In the genomic region with DNA sequence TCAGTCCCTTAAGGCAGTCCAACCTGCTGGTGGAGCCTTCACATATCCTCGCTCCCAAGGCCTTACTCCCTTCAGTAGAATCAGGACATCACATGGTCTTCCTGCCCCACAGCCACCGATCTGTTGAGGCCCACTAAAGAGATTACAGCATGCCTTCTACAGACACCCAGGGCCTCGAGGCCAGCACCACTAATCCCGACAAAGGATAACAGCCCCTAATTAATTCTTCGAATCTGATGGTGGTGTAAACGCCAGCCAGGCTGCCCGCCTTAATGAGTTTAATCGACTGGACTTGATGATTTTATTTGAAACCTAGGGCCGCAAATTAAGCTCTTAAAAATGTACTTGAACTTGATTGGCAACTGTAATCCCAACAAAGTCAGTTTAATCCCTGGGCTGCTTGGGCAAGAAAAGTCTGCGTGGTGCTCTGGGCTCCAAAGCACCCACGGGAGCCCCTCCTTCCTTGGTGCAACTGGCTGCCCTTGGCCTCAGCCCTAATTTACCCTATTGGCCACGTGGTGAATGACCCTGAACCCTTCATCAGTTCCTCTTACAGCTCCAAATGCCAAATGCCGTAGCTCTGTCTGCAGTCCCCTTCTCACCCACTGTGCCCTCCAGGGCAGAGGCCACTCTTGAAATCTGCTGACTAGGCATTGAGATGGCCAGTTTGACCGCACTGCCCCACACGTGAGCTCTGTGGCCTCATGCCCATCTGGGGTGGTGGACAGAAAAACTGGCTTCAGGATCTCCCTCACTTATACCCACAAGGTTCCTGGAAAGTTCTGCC, we compare ENCODE assay signal across 18 mouse cellular contexts.
DNase-seq lines count a peak whose midpoint lies in the region; ATAC-seq and TF ChIP-seq lines count a peak whose summit lies in the region.
"Had no signal": no experiment of that assay in that cellular context is flagged by ENCODE, and none has a peak within 500 bp of the region (broad histone marks: within the 10 kb centered on the region; RNA-seq: fewer than 3 reads in every experiment).

No protein-coding gene starts in this region.

- H3K4me3 ChIP-seq in hindbrain, embryonic 16.5 days (ENCODE audit: low read length): no peak overlapping the region
- H3K4me3 ChIP-seq in hindbrain, embryonic 13.5 days: no peak overlapping the region
- H3K4me3 ChIP-seq in CH12.LX (replicated peaks in 1 of 3; ENCODE audit: low read depth in 2 of 3, low read length in 2 of 3, poor library complexity in 1 of 3) (no peak overlapping the region), macrophage (ENCODE audit: inconsistent target) (no peak overlapping the region)
- H3K4me3 ChIP-seq in bone marrow macrophage, adult 2 months (ENCODE audit: insufficient read depth, low read length): no peak overlapping the region
- H3K4me3 ChIP-seq: erythroblast, embryonic 14.5 days; gastrocnemius, adult 2 months; heart, embryonic 12.5 days; layer of hippocampus, adult 2 months; liver, embryonic 15.5 days had no signal

- TF ChIP-seq RAD21 in CH12.LX (IDR thresholded peaks at IDR 0.05; ENCODE audit: low read depth, low read length): no peak

- no peaks in the 10 kb centered on the region for H3K36me3 ChIP-seq in hindbrain, embryonic 16.5 days (ENCODE audit: control insufficient read depth, insufficient read depth, low read length)
- H3K36me3 ChIP-seq in hindbrain, embryonic 13.5 days: no peaks in the 10 kb centered on the region
- H3K36me3 ChIP-seq in CH12.LX (replicated peaks in 1 of 2; ENCODE audit: control insufficient read depth in 1 of 2, insufficient read depth in 1 of 2, low read length in 1 of 2) (no peaks in the 10 kb centered on the region), macrophage (ENCODE audit: inconsistent target) (no peaks in the 10 kb centered on the region)
- H3K36me3 ChIP-seq: heart, embryonic 12.5 days; liver, embryonic 15.5 days had no signal

- in situ Hi-C loops in CH12.LX (cut with MboI; ENCODE audit: low pct_ligation_motif_present, low pct_unique_long_range_greater_than_20kb, low sequenced_read_pairs): no loop called here

- dilution Hi-C loops in CH12.LX (cut with MboI; ENCODE audit: extremely low pct_ligation_motif_present, extremely low pct_unique_long_range_greater_than_20kb, low sequenced_read_pairs): no loop called here

- TF ChIP-seq POLR2A in CH12.LX (IDR thresholded peaks at IDR 0.05; ENCODE audit: low read depth, low read length): no peak
- no peak for TF ChIP-seq POLR2A in bone marrow macrophage, adult 2 months (IDR thresholded peaks at IDR 0.05; ENCODE audit: borderline replicate concordance, low read depth, low read length)

- no peaks in the 10 kb centered on the region for H3K4me1 ChIP-seq in hindbrain, embryonic 16.5 days (ENCODE audit: control insufficient read depth, insufficient read depth, low read depth, low read length)
- 0 out of 2 replicates have a peak, but pooled peaks cover under 1% of the 10 kb centered on the region for H3K4me1 ChIP-seq in hindbrain, embryonic 13.5 days (replicated peaks)
- H3K4me1 ChIP-seq in CH12.LX (ENCODE audit: control insufficient read depth in 1 of 2, insufficient read depth in 2 of 2): peaks cover 29 to 64% of the 10 kb centered on the region in 2 experiments
- H3K4me1 ChIP-seq in bone marrow macrophage, adult 2 months (ENCODE audit: control insufficient read depth, insufficient read depth, low read length): peaks cover 54% of the 10 kb centered on the region
- H3K4me1 ChIP-seq: heart, embryonic 12.5 days; liver, embryonic 15.5 days had no signal

- H3K27me3 ChIP-seq in hindbrain, embryonic 16.5 days (replicated peaks; ENCODE audit: control insufficient read depth, insufficient read depth, low read length): no peaks in the 10 kb centered on the region
- 0 out of 2 replicates have a peak, but pooled peaks cover 2% of the 10 kb centered on the region for H3K27me3 ChIP-seq in hindbrain, embryonic 13.5 days
- H3K27me3 ChIP-seq in CH12.LX (replicated peaks): no peaks in the 10 kb centered on the region
- H3K27me3 ChIP-seq: liver, embryonic 15.5 days had no signal

- TF ChIP-seq CTCF in CH12.LX (conservative IDR thresholded peaks at IDR 0.05 in 1 of 2, IDR thresholded peaks at IDR 0.05 in 1 of 2; ENCODE audit: low read depth in 2 of 2, low read length in 2 of 2): no peak
- TF ChIP-seq CTCF in bone marrow macrophage, adult 2 months (IDR thresholded peaks at IDR 0.05; ENCODE audit: low read depth, low read length): no peak

- H3K9me3 ChIP-seq in hindbrain, embryonic 16.5 days (ENCODE audit: control insufficient read depth, low read length): no peaks in the 10 kb centered on the region
- no peaks in the 10 kb centered on the region for H3K9me3 ChIP-seq in hindbrain, embryonic 13.5 days
- peaks cover 2% of the 10 kb centered on the region for H3K9me3 ChIP-seq in CH12.LX (replicated peaks; ENCODE audit: low read length)
- H3K9me3 ChIP-seq: heart, embryonic 12.5 days; liver, embryonic 15.5 days had no signal

- peak; percentile 35; the same call in 1 of the 2 replicates for ATAC-seq in hindbrain, embryonic 16.5 days
- no peak for ATAC-seq in hindbrain, embryonic 13.5 days (ENCODE audit: low FRiP score)
- ATAC-seq: CD4-positive, CD25-positive, alpha-beta regulatory T cell, adult 4 months had no signal

- no peak overlapping the region for H3K27ac ChIP-seq in hindbrain, embryonic 16.5 days (ENCODE audit: low read depth, low read length)
- H3K27ac ChIP-seq in hindbrain, embryonic 13.5 days: no peak overlapping the region
- H3K27ac ChIP-seq in CH12.LX (ENCODE audit: insufficient read depth, low read depth): peak overlapping the region; percentile 56
- H3K27ac ChIP-seq in bone marrow macrophage, adult 2 months (ENCODE audit: insufficient read depth, low read depth, low read length): peak overlapping the region; percentile 57
- peak overlapping the region; percentile 19 for H3K27ac ChIP-seq in macrophage
- H3K27ac ChIP-seq: gastrocnemius, adult 2 months; layer of hippocampus, adult 2 months; liver, embryonic 15.5 days had no signal

- 51% methylated on average over 15 of the region's 15 CpGs for WGBS in hindbrain, embryonic 16.5 days
- 65% methylated on average over 15 of the region's 15 CpGs for WGBS in hindbrain, embryonic 13.5 days
- WGBS in macrophage (ENCODE audit: missing documents): 86% methylated on average over 15 of the region's 15 CpGs

- H3K4me2 ChIP-seq in hindbrain, embryonic 16.5 days (ENCODE audit: low read length): no peak overlapping the region
- no peak overlapping the region for H3K4me2 ChIP-seq in hindbrain, embryonic 13.5 days
- H3K4me2 ChIP-seq in CH12.LX (ENCODE audit: insufficient read depth, low read depth, poor library complexity, severe bottlenecking): no peak overlapping the region
- H3K4me2 ChIP-seq: heart, embryonic 12.5 days; liver, embryonic 15.5 days had no signal

- H3K9ac ChIP-seq in hindbrain, embryonic 16.5 days (ENCODE audit: low read depth, low read length): no peak overlapping the region
- no peak overlapping the region for H3K9ac ChIP-seq in hindbrain, embryonic 13.5 days
- H3K9ac ChIP-seq in CH12.LX (ENCODE audit: insufficient read depth, low read depth): no peak overlapping the region
- H3K9ac ChIP-seq: heart, embryonic 12.5 days; liver, embryonic 15.5 days had no signal

- TF ChIP-seq EP300 in CH12.LX (IDR thresholded peaks at IDR 0.05; ENCODE audit: low read length): no peak

- no peak for DNase-seq in CH12.LX (ENCODE audit: extremely low read depth)
- DNase-seq in layer of hippocampus, adult 9-10 months (ENCODE audit: low spot score): no peak
- DNase-seq in spleen, postnatal 36 days (ENCODE audit: low spot score in 2 of 2): no peak
- DNase-seq: cerebellum, adult 11 months; embryo, embryonic 11 days; gastrocnemius, adult 2 months; left cerebral cortex, postnatal 4 days; lung, postnatal 4 days; thymus, postnatal 36 days had no signal

- H3K79me2 ChIP-seq in CH12.LX (replicated peaks; ENCODE audit: control insufficient read depth, extremely low read depth, insufficient read depth, poor library complexity, severe bottlenecking) (no peaks in the 10 kb centered on the region), macrophage (ENCODE audit: inconsistent target) (no peaks in the 10 kb centered on the region)

TF ChIP-seq in CH12.LX, 34 proteins besides CTCF, POLR2A, EP300 and RAD21:
- TF ChIP-seq MAFK (IDR thresholded peaks at IDR 0.05; ENCODE audit: insufficient replicate concordance, low read length): peak; percentile 68; the same call in 1 of the 2 replicates
- no peak for TF ChIP-seq MYC (IDR thresholded peaks at IDR 0.05; ENCODE audit: low read depth, low read length)
- TF ChIP-seq POLR2AphosphoS2 (IDR thresholded peaks at IDR 0.05; ENCODE audit: low read depth, low read length): no peak

Comparison
In these comparisons a context has a peak if more than half of its experiments do, and no peak if none do; other contexts are left out.
1. H3K27ac ChIP-seq: peak in CH12.LX (single experiment), bone marrow macrophage, adult 2 months (single experiment) and macrophage (single experiment); none in hindbrain, embryonic 16.5 days (single experiment) and hindbrain, embryonic 13.5 days (single experiment).